Mouse (Mus musculus) Patski (cell line): ENCODE data around the gene Fhod1. TPM values are rescaled to one million over a fixed set of nuclear protein-coding genes. Genes with fewer than 3 reads are reported as not detected.
A peak's percentile ranks its signal among the peaks of the same experiment; 100 is the strongest.

ENCODE experiments used
- ATAC-seq: fragments of 100-300 bp; one replicate; pipeline ENCODE4 v1.8.0; 2021
- CTCF ChIA-PET: fragments of 350-600 bp; sonication (Branson Sonifier 250); formaldehyde crosslinking; loops from one replicate; lab custom pipeline; 2022; ENCODE audit warnings: inconsistent platforms; lab: Charles Lee
- POLR2A ChIA-PET: fragments of 350-600 bp; sonication (Branson Sonifier 250); formaldehyde crosslinking; loops from one replicate; lab custom pipeline; 2022; ENCODE audit warnings: antibody characterized with exemption, inconsistent platforms; lab: Charles Lee
- DNase-seq: peaks from one replicate; pipeline ENCODE4 v3.0.0-alpha.2; 2011; ENCODE audit warnings: low read depth, low spot score
- H3K27me3 ChIP-seq: fragments of 371-371 bp; one replicate; pipeline ENCODE4 v1.5.1; 2021
- CTCF ChIP-seq: fragments of 100-300 bp; IDR thresholded peaks from one replicate; pipeline ENCODE4 v1.5.1; 2021
- in situ Hi-C: fragments of 300-500 bp; cut with MboI; formaldehyde crosslinking; loops from 3 replicates; pipeline ENCODE4 v1.11.1; 2018; ENCODE audit warnings: low pct_unique_long_range_greater_than_20kb, mixed read lengths
- polyA plus RNA-seq: library from polyadenylated mRNA; unstranded; gene quantifications from one replicate; pipeline ENCODE4 v1.2.3, GENCODE M21; 2021

Gene Fhod1
- 41.7 TPM for polyA plus RNA-seq

- ChIA-PET POLR2A (interaction anchor here (0.6 to 1.9 kb wide), 2 partner anchors 19 to 20 kb away, joined by 5 to 7 read pairs; no protein-coding TSS in a partner anchor), CTCF (interaction anchor here (1.0 to 1.3 kb wide), 4 partner anchors 9 to 50 kb away, joined by 3 to 4 read pairs (median 4); partner anchors contain the start of genes Lrrc29 and Tmem208)
- no peak for TF ChIP-seq CTCF
- H3K27me3 ChIP-seq, result no peaks in the 10 kb centered on the region
- peak; percentile 79 for DNase-seq
- peak; percentile 71 for ATAC-seq
- in situ Hi-C loops, result no loop called here
These were observed at the start of gene Fhod1 for GRCm38 (mm10) chr8:105347428-105348221. Gene Fhod1, minus strand, starts transcription at chr8:105347953.

- POLR2A ChIA-PET, result interaction anchor here (0.6 kb wide), 1 partner anchor 87 kb away, joined by 5 read pairs; no protein-coding TSS in a partner anchor
- no peak for DNase-seq
- in situ Hi-C loops, result no loop called here
- H3K27me3 ChIP-seq, result no peaks in the 10 kb centered on the region
- no peak for ATAC-seq
- TF ChIP-seq CTCF, result no peak
- CTCF ChIA-PET, result interaction anchor here (1.1 kb wide), 1 partner anchor 36 kb away, joined by 3 read pairs; no protein-coding TSS in a partner anchor
These were observed 46.2 kb upstream of the Fhod1 start for GRCm38 (mm10) chr8:105393915-105394314.

- TF ChIP-seq CTCF, result no peak
- CTCF ChIA-PET, result interaction anchor here (0.8 to 1.1 kb wide), 2 partner anchors 17 to 35 kb away, joined by 3 read pairs; no protein-coding TSS in a partner anchor
- DNase-seq, result no peak
- in situ Hi-C loops, result no loop called here
- POLR2A ChIA-PET, result interaction anchor here (0.6 kb wide), 1 partner anchor 88 kb away, joined by 5 read pairs; no protein-coding TSS in a partner anchor
- ATAC-seq, result no peak
- no peaks in the 10 kb centered on the region for H3K27me3 ChIP-seq
These were observed 45.5 kb upstream of the Fhod1 start for GRCm38 (mm10) chr8:105393089-105393787.

GRCm38 (mm10) chr8:105389096-105389495, 41.3 kb upstream of the Fhod1 start:
- in situ Hi-C loops, result no loop called here
- CTCF ChIA-PET, result interaction anchor here (1.2 to 4.9 kb wide), 2 partner anchors 9 to 13 kb away, joined by 3 to 28 read pairs; no protein-coding TSS in a partner anchor
- ATAC-seq, result no peak

GRCm38 (mm10) chr8:105387151-105387550, 39.4 kb upstream of the Fhod1 start:
- in situ Hi-C loops, result no loop called here
- H3K27me3 ChIP-seq, result no peaks in the 10 kb centered on the region
- DNase-seq, result peak; percentile 84
- CTCF ChIA-PET, result interaction anchor here (1.2 to 4.9 kb wide), 2 partner anchors 11 to 12 kb away, joined by 3 to 28 read pairs; no protein-coding TSS in a partner anchor
- TF ChIP-seq CTCF, result no peak
- POLR2A ChIA-PET, result interaction anchor here (1.8 kb wide), 1 partner anchor 10 kb away, joined by 6 read pairs; no protein-coding TSS in a partner anchor
- ATAC-seq, result peak; percentile 89

More at GRCm38 (mm10) chr8:105389096-105389495, 41.3 kb upstream of the Fhod1 start:
- no peak for DNase-seq
- POLR2A ChIA-PET, result interaction anchor here (0.6 kb wide), 1 partner anchor 331 kb away, joined by 4 read pairs; no protein-coding TSS in a partner anchor
- no peak for TF ChIP-seq CTCF
- H3K27me3 ChIP-seq, result no peaks in the 10 kb centered on the region

- in situ Hi-C loops, result no loop called here
- ATAC-seq (no peak), DNase-seq (no peak)
- no peak for TF ChIP-seq CTCF
- POLR2A ChIA-PET, result no interaction called here
- H3K27me3 ChIP-seq, result no peaks in the 10 kb centered on the region
- CTCF ChIA-PET, result interaction anchor here (1.2 to 1.6 kb wide), 3 partner anchors 13 to 30 kb away, joined by 3 to 7 read pairs (median 4); no protein-coding TSS in a partner anchor
These were observed 36.3 kb upstream of the Fhod1 start for GRCm38 (mm10) chr8:105384070-105384469.

- TF ChIP-seq CTCF, result no peak
- CTCF ChIA-PET, result interaction anchor here (3.5 kb wide), 1 partner anchor 17 kb away, joined by 15 read pairs; no protein-coding TSS in a partner anchor
- in situ Hi-C loops, result no loop called here
- DNase-seq (no peak), ATAC-seq (no peak)
- POLR2A ChIA-PET, result interaction anchor here (1.0 kb wide), 1 partner anchor 9 kb away, joined by 3 read pairs; no protein-coding TSS in a partner anchor
- no peaks in the 10 kb centered on the region for H3K27me3 ChIP-seq
These were observed 32.6 kb upstream of the Fhod1 start for GRCm38 (mm10) chr8:105380308-105380707.

- no peak for TF ChIP-seq CTCF
- no peaks in the 10 kb centered on the region for H3K27me3 ChIP-seq
- ChIA-PET POLR2A (no interaction called here), CTCF (interaction anchor here (0.8 to 3.5 kb wide), 4 partner anchors 12 to 106 kb away, joined by 3 to 15 read pairs (median 4); no protein-coding TSS in a partner anchor)
- in situ Hi-C loops, result no loop called here
- ATAC-seq (no peak), DNase-seq (peak; percentile 46)
These were observed 30.9 kb upstream of the Fhod1 start for GRCm38 (mm10) chr8:105378673-105379072.

- ChIA-PET POLR2A (no interaction called here), CTCF (interaction anchor here (1.1 to 1.6 kb wide), 2 partner anchors 12 to 15 kb away, joined by 3 to 5 read pairs; no protein-coding TSS in a partner anchor)
- no peak for ATAC-seq
- no peak for DNase-seq
- H3K27me3 ChIP-seq, result no peaks in the 10 kb centered on the region
- in situ Hi-C loops, result no loop called here
- no peak for TF ChIP-seq CTCF
These were observed 26.8 kb upstream of the Fhod1 start for GRCm38 (mm10) chr8:105374513-105374966.
